Mouse (Mus musculus): Measurements from ENCODE around the gene Ric3.
A peak's percentile ranks its signal among the peaks of the same experiment; 100 is the strongest.
"Not testable (repeated sequence)": the region's sequence is repeated elsewhere in the genome, so short reads cannot be mapped to it uniquely, and the experiment has no call there.

The Ric3 gene

DNA sequence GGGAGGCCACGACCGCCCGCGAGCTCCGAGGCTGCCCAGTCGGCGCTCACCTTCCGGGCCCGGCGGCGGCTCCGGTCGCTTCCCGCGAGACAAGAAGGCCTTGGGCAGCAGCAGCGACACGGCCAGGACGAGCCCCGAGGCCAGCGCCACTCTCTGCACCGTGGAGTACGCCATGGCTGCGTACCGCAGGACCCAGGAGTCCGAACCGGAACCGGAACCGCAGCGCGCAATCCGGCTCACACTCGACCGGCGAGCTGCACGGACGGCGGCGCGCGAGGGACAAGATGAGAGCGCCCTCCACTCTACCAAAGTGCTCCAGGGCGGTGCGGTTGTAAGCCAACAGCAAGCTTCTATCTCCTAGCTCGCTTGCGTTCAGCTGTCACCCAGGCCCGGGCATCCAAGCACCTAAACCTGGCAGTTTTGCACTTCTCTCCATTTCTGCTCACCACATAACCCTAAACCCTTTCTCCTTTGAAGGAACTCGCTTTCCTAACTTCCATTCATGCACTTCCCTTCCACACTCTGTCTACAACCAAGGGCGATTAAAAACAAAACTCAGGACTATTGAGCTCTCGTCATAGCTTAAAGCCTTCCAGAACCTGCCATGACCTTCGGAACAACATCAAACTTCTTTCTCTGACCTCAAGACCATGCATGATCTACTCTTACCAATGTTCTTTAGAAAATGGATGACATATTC lies at the start of gene Ric3:
Gene Ric3, minus strand, starts transcription at position 219 of the 700 bp plus-strand sequence.
- peak; percentile 71 for DNase-seq (ENCODE audit: extremely low spot score, low spot score)

DNA sequence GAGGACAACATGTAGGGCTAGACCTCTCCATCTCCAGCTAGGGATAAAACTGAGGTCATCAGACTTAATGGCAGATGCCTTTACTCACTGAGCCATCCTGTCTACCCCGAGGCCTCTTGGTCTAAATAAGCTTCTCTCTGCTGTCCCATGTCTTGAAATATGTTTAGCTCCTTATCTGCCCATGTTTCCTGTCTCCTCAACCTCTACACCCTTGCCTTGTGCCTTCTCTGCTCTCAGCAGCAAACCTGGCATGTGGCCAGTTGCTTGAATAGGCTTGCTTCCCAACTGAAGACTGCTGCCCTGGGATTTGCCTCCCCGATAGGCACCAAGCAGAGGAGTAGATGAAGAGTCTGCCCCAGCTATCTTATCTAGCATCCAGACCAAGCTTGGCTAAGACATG lies 48.4 kb upstream of the Ric3 start:
- no peak for DNase-seq (ENCODE audit: extremely low spot score, low spot score)

DNA sequence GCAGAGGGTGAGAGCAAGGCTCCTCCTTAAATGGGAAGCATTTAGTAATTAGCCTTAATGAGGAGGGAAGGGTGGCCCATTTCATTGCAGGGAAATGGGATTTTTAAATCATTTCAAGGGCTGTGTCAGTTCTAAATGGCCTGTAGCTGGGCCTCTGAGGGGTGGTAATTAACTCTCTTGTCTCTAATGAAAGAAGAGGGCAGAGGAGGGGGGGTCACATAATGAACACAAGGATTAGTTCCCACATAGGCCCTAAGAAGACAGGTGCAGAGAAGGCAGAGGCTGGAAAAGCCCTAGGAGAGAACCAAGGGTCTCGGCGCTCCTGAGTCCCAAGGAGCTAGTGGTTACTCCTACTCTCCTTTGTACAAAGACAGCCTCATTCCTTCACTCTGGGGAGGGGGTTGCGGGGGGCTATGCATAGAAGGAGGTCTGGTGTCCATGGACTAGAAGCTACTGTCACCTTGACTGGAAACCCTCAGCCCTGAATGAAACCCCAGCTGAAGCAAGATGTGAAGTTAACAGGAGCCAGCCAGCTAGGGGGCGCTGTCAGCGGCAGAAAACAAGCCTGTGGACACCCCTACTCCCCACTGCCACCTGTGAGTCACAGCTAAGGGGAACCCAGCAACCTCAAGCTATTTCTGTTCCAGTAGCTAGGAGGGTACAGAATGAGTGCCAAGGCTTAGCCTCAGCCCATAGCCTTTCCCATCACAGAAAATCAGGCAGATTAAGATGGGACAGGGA lies 47.0 kb upstream of the Ric3 start:
- no peak for DNase-seq (ENCODE audit: extremely low spot score, low spot score)

DNA sequence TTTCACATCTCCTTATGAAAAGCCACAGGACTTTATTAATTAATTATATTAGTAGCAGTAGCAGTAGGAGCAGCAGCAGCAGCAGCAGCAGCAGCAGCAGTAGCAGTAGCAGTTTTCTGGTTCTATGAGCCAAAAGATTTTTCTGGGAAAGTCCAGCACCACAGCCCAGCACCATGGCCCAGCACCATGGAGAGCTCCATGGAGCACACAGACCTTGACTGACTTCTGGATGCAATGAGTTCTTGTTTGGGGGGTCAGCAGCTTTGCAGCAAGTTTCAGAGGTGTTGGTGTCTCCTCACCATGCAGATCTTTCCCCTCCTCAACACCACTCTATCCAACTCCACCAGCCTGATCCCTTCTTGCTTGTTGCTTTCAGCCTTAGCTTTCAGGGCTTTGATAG lies 46.3 kb upstream of the Ric3 start:
- peak; percentile 40 for DNase-seq (ENCODE audit: extremely low spot score, low spot score)

DNA sequence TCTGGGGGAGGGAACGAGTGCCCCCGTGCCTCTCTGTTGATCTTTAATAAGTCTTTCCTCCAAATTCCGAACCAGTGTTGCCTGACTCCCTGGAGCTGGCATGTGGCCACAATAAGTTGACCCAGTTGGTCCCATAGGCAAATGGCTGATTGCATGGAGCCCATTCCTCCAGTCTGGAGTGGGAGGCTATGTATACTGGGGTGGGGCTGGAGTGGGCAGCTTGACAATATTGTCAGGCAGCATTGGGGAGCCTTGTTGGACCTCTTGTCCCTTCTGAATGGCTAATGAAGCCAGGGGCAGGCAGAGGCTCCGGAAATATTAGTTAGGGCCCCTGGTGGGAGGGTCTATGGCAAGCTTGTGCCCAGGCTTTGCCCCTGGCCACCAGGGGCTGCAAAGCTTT lies 32.8 kb upstream of the Ric3 start:
- no peak for DNase-seq (ENCODE audit: extremely low spot score, low spot score)

DNA sequence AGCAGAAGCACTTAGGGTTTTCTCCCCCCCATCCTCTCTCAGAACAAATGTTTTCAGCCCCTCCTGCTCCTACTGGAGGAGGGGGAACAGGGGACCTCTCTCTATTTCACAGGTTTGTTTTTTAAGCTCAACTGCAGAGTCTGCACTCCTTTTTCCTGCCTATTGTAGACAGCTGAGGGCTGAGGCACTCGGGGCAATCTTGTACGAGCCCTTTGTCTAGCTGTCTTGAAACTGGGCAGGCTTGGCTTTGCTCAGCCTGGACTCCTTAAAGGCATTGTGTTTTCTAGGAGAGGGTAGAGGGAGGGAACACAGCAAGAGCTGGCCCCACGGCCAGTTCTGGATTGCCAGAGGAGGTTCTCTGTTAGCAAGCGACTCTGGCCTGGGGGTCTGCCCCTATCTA lies 32.4 kb upstream of the Ric3 start:
- DNase-seq (ENCODE audit: extremely low spot score, low spot score): not testable (repeated sequence)

DNA sequence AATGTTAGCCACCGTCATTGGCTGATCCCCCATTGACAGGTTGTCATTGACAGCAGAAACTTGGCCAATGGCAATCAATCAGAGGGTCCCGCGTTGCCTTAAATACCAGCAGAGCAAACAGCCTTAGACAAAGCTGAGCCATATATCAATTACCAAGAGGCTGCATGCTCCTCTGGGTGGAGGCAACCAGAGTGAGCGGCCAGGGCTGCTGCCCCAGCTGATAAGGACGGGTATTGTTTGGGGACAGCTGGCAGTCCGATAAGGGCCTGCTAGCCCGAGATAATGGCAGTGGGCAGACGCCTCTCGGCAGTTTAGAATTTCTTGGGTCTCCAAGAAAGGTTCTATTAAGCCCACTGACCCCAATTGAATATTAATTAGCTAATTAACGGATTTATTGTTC lies 31.8 kb upstream of the Ric3 start:
- peak; percentile 35 for DNase-seq (ENCODE audit: extremely low spot score, low spot score)

DNA sequence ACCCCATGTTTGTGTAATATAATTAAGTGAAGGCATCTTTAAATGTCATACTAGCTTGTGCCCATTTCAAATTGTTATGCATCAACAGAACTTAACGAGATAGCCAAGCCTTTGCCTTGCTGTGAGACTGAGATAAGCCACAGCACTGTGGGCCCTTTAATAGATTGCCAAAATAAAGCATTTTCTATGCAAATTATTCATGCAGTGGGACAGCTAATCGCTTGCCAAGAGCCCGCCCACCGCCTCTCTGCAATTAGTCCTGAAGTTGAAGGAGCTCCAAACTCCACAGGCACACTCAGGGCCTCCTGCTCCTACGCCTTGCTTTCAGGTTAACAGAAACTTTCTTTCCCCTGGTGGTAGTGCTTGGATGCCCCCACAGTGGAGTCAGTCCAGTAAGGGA lies 27.9 kb upstream of the Ric3 start:
- no peak for DNase-seq (ENCODE audit: extremely low spot score, low spot score)

DNA sequence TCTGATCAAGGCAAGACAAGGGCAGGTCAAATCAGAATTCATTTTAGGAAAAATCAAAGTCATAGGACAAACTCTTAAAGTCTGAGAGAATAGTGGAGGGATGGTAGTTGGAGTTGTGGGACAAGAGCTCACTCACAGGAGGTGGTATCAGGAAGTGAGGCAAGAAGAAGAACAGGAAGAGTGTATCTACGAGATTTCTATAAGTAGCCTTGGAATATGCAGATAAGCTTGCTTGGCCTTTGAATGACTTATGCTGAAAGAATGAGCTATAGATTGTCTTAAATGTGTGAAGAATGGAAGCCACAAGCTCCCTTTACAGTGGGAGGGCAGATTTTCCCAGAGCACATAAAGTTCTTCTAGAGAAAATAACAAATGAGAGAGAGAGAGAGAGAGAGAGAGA lies 21.8 kb upstream of the Ric3 start:
- no peak for DNase-seq (ENCODE audit: extremely low spot score, low spot score)

DNA sequence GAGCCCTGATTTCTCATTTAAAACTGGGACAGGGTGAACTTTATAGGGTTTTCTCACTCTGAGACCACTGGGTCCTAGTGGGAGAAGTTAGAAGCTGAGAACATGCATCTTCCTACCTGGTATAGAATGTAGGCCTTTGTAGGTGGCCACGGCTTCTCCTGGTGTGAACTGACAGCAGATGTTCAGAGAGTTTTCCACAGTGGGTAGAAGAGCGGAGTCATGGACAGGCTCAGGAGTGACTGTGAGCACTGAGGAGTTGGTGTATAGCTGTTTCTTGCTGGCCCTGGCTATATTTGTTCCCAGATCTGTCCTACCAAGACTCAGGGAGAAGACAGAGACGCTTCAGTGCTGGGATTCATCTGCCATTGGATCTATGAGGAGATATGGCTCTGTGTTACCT lies 18.0 kb upstream of the Ric3 start:
- DNase-seq (ENCODE audit: extremely low spot score, low spot score): no peak

DNA sequence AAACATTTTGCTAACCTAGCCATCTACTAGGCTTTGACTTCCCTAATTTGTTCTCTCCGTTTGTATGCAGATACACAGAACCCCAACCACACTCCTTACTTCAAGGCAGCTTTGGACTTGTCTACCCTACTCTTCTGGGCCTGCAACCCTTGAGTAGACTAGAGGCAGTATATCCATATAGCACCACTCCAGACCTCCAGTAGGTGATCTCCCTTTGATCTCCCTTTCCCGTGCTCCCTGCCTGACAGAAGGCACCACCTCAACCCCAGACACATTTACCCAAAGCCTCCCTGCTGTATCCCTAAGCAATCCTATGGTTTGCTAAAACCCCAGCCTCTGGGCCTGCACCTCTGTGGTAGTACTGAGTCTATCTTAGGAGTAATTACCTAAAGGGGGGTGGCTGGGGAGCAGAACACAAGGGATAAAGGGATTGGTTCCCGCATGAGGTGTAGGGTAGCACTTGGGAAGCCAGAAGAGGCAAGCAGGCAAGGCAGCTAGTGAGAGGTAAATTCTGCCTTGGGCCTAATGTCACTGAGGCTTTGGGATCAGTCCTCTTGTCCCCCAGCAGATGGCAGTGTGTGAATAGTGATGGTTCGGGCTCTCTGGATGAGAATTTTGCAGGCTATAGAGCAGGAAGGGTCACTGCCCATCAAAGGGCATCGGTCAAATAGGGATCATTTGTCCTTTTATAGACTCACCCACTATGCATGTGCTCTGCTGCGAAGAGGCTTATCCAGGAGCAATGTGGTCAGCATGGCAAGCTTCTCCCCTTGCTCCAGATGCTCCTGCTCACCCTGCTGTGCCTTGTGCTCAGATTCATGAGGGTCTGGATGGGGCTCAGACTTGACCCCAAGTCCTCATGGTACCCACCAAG lies 15.3 kb upstream of the Ric3 start:
- peak; percentile 44 for DNase-seq (ENCODE audit: extremely low spot score, low spot score)

DNA sequence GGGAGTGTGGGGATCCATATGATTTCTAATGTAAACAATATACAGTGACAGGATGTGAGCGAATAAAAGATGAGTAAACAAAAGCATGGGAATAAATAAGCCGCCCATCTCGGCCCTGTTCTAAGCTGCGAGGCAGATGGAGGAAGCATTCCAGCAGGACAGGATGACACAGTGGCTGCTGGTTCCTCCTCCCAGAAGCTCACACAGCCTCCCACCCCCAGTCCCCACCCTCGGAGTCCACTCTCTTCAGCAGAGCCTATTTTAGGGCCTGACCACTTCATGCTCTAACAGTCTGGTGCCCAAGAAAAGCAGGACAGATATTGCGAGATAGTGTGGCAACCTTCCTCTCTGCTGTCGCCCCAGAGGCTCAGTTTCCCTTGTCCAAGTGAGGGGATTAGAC lies 14.1 kb upstream of the Ric3 start:
- no peak for DNase-seq (ENCODE audit: extremely low spot score, low spot score)

DNA sequence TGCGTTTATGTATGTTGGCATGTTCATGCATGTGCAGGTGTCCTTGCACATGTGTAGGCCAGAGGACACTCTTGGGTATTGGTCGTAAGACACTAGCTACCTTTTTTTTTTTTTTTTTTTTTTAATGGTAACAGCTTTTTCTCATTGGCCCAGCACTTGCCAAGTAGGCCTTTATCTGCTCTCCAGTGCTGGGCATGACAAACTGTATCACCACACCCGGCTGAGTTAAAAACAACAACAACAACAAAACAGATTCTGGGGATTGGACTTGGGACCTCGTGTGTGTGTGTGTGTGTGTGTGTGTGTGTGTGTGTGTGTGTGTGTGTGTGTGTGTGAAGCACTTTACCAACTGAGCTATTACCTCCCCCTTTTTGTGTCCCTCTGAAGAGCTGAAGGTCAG lies 13.5 kb upstream of the Ric3 start:
- no peak for DNase-seq (ENCODE audit: extremely low spot score, low spot score)

DNA sequence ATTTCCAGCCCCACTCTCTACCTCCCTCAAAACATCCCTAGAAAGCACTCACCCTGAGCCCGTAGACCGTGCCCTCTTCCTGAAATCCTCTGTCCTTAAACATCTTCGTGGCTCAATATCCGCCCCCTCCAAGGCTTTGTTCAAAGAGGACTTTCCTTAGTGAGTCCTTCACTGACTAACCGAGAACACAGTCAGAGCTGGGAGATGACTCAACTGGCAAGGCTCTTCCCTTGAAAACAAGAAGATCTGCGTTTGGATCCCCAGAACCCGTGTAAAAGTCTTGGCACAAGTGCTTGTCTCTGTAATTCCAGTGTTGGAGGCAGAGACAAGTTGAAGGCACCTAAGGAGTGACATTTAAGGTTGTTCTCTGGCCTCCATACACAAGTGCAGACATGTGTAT lies 11.2 kb upstream of the Ric3 start:
- DNase-seq (ENCODE audit: extremely low spot score, low spot score): no peak

DNA sequence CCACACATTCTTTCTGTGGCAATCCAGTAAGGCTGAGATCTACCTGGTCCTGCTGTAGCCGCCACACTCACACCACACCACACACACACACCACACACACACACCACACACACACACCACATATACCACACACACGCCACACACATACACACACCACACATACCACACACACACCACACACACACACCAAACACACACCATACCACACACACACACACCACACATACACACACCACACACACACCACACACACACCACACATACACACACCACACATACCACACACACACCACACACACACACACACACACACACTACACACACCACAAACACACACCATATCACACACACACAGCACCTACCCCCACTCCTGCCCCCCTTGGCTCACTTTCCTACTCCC lies 8.2 kb upstream of the Ric3 start:
- DNase-seq (ENCODE audit: extremely low spot score, low spot score): not testable (repeated sequence)

DNA sequence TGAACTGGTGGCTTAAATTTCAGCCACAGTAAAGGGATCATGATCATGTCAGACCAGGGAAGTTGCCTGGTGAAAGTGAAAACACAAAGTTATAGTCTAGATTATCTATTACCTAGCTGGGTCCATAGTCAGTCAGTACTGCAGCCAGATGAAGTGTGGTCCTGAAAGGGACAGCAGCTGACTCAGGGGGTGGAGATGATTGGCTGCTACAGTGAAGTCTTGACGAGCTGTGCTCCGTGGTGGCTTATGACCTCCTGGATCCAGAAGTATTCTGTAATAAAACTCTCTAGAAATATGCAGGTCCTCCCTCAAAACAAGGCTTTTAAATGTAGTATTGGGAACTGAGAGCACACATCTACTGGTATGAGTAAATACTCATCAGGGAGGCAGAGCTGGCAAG lies 3.8 kb upstream of the Ric3 start:
- DNase-seq (ENCODE audit: extremely low spot score, low spot score): no peak

DNA sequence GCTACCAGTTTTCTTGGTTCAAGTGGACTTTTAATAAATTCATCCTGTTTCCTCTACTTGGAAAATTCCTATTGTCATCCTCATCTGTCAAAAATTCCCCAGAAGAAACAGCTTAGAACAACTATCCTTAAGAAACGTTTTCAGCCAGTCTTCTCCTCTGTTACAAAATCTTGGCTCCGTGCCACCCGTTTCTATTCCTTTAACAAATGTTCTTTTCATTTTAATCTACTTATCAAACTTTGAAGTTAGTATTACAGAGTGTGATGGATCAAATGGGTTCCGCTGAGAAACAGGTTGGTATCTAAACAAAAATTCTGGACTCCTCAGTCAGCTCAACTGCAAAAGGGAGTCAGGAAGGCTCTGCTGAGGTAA lies 668 bp upstream of the Ric3 start:
- no peak for DNase-seq (ENCODE audit: extremely low spot score, low spot score)

DNA sequence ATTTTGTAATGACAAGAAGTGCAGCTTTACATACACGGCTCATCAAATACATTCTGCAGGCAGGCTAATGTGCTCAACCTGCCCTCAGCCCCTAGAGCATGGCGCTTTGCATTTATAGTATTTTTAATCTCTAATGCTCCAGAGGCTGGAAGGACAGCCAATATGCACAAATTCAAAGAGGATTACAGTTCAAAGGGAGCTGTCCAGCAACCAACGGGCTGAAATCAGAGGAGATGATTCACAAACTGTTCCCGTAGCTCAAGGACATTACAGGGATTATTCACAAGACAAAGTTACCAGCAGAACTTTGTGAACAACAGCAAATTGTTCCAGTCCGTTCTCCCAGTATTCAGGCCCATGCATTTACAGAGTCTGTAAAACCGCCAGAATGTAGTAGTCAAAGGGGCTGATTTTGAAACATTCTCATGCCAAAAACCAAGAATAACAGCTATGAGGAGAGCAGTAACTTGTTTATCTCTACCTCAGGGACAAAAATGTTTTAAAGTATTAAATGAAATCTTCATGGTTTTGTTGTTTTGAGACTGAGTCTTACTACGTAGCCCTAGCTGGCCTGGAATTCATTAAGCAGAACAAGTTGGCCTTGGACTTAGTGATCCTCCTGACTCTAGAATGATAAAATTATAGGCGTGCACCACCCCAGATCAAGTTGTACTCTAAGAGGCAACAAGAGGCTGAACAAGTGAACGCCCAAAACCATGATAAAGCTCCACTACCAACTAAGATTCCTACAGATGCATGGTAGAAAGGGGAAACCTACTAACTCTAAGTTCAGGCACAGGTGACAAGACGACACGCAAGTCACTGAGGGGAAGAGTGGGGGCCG lies 640 bp downstream of the Ric3 start:
- DNase-seq (ENCODE audit: extremely low spot score, low spot score): peak; percentile 42

DNA sequence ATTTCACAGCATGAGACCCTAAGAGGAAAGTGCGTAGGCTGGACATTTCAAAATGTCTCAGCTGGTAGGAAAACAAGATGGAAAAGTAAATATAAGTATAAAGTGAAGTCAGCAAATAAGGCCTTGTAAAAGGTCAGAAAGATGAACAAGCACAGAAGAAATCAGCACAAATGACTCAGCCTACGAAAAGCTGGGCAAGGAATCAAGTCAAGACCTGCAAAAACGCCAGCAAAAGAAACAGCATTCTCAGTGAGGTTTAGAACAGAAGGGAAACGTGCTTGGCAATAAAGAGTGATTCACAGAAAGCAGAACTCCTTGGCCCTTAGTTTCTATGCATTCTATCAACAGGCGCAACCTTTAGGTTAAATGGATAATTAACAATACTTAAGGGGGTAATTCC lies 10.8 kb downstream of the Ric3 start:
- DNase-seq (ENCODE audit: extremely low spot score, low spot score): no peak

DNA sequence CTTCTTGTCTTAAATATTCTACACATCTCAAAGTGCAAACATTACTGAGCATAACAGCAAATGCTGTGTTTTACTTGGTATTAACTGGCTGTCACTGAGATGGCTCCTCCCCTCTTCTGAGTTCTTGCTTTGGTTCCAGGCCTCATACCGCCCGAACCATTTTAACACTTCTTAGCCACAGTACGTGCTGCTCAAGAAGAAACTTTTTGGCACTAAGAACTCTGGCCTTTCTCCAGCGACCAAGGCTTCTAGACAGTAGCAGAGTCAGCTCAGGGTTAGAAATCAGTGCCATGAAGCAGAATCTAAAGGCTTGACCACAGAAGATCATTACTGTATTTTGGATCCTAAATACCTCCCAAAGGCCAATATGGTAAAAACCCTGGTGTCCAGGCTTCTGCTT lies 13.5 kb downstream of the Ric3 start:
- no peak for DNase-seq (ENCODE audit: extremely low spot score, low spot score)

DNA sequence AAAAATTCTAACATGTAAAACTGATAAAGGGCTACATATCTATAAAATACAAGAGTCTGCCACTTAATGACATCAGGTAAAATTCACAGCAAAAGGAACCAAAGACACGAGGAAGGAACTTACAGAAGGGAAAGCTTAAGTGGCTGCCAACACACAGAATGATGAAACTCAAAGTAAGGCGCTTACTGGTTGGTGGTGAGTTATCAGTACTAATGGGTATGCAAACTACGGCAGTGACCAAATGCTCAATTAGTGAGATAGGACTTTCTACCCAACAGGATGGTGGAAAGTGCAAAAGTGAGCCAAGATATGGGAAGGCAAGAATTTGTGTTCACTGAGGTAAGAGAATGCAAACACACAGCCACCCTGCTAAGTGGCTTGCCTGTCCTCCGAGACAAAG lies 23.6 kb downstream of the Ric3 start:
- no peak for DNase-seq (ENCODE audit: extremely low spot score, low spot score)

All from neural tube, embryonic 10.5 days (tissue).